Mouse (Mus musculus) liver, embryonic 12.5 days (tissue): Measurements from ENCODE around the gene G6pdx. TPM values are rescaled to one million over a fixed set of nuclear protein-coding genes. Genes with fewer than 3 reads are reported as not detected.

Source experiments
- ATAC-seq: fragments of 200-750 bp; cut with Nextera tagmentation; 2 replicates; pipeline ENCODE4 v1.8.0; 2017; ENCODE audit warnings: moderate number of reproducible peaks, mild to moderate bottlenecking, moderate library complexity
- H3K27ac ChIP-seq: fragments of 300-500 bp; sonication (generic); 2 replicates; pipeline ENCODE4 v1.5.1; 2016; ENCODE audit warnings: mild to moderate bottlenecking
- H3K27me3 ChIP-seq: fragments of 300-500 bp; sonication (generic); replicated peaks from 2 replicates; pipeline ENCODE4 v1.6.1; 2016; ENCODE audit warnings: mild to moderate bottlenecking, moderate library complexity
- H3K36me3 ChIP-seq: fragments of 300-500 bp; sonication (generic); 2 replicates; pipeline ENCODE4 v1.6.1; 2016; ENCODE audit warnings: mild to moderate bottlenecking, moderate library complexity
- H3K4me1 ChIP-seq: fragments of 300-500 bp; sonication (generic); 2 replicates; pipeline ENCODE4 v1.6.1; 2016
- H3K4me2 ChIP-seq: fragments of 300-500 bp; sonication (generic); 2 replicates; pipeline ENCODE4 v1.6.1; 2016; ENCODE audit warnings: mild to moderate bottlenecking, moderate library complexity
- H3K4me3 ChIP-seq: fragments of 300-500 bp; sonication (generic); 2 replicates; pipeline ENCODE4 v1.5.1; 2016; ENCODE audit warnings: mild to moderate bottlenecking, moderate library complexity
- H3K9ac ChIP-seq: fragments of 300-500 bp; sonication (generic); 2 replicates; pipeline ENCODE4 v1.6.1; 2016; ENCODE audit warnings: mild to moderate bottlenecking, moderate library complexity
- H3K9me3 ChIP-seq: fragments of 300-500 bp; sonication (generic); replicated peaks from 2 replicates; pipeline ENCODE4 v1.6.1; 2016; ENCODE audit warnings: mild to moderate bottlenecking, moderate library complexity
- WGBS: fragments of 180-500 bp; shearing (Covaris S2); methylation state at CpG from one replicate; pipeline ENCODE4 v1.1.7; 2016; ENCODE audit not compliant: insufficient replicate concordance; 5-methylcytosine and 5-hydroxymethylcytosine counted together
- polyA plus RNA-seq: library from polyadenylated mRNA; unstranded; fragments of >200 nt; fragmentation: Nextera tagmentation; extraction: Ambion mirVana; gene quantifications from 2 replicates; pipeline ENCODE4 v1.2.1, GENCODE M21; 2016

The G6pdx gene
- 56.5 and 60.4 TPM in 2 replicates for polyA plus RNA-seq

DNA sequence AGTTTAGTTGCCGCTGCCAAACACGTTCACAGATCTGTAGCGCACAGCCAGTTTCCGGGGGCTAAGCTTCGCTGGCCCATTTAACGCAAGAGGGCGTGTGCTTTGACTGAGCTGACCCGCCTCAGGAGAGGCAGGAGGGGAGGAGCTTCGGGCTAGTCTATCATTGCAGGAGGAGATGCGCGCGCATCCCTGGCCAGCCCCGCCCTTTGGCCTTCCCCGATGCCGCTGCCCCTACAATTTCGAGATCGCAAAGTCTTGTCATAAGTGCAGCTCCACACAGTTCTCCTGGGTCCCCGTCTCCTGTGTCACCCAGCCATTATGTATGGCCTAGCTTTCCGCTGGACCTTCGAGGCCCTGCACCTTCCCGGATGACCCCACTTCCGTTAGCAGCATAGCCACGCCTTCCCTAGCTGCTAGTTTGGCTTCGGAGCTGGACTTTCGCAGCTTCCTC lies at the start of gene G6pdx:
Gene G6pdx, minus strand, starts transcription at position 369 of the 451 bp plus-strand sequence.
- Histone ChIP-seq H3K27me3 (no peaks in the 10 kb centered on the region), H3K4me2 (peak within 1 kb of the TSS; percentile 76), H3K27ac (peak within 1 kb of the TSS; percentile 92), H3K9ac (peak within 1 kb of the TSS; percentile 77), H3K36me3 (peaks cover 14% of the 10 kb centered on the region), H3K4me3 (peak within 1 kb of the TSS; percentile 70), H3K9me3 (no peaks in the 10 kb centered on the region), H3K4me1 (peaks cover 46% of the 10 kb centered on the region)
- peak; percentile 80 for ATAC-seq
- 7% methylated on average over 25 of the region's 25 CpGs for WGBS

- ATAC-seq, result no peak
- no peaks in the 10 kb centered on the region for H3K27me3 ChIP-seq
- H3K4me2 ChIP-seq, result no peak overlapping the region
- H3K4me1 ChIP-seq, result no peaks in the 10 kb centered on the region
- H3K27ac ChIP-seq, result no peak overlapping the region
- H3K9me3 ChIP-seq, result no peaks in the 10 kb centered on the region
- no peak overlapping the region for H3K4me3 ChIP-seq
- no peak overlapping the region for H3K9ac ChIP-seq
- 8% methylated on average over 4 of the region's 4 CpGs for WGBS
- peaks cover 23% of the 10 kb centered on the region for H3K36me3 ChIP-seq
Measured at GRCm38 (mm10) chrX:74452773-74453172, 23.8 kb upstream of the G6pdx start.

GRCm38 (mm10) chrX:74451157-74451912 lies 22.3 kb upstream of the G6pdx start:
- Histone ChIP-seq H3K9me3 (no peaks in the 10 kb centered on the region), H3K4me3 (no peak overlapping the region), H3K4me2 (no peak overlapping the region), H3K9ac (no peak overlapping the region), H3K4me1 (no peaks in the 10 kb centered on the region), H3K27ac (no peak overlapping the region), H3K27me3 (no peaks in the 10 kb centered on the region), H3K36me3 (peaks cover 30% of the 10 kb centered on the region)
- 59% methylated on average over 4 of the region's 4 CpGs for WGBS
- no peak for ATAC-seq

- 9% methylated on average over 22 of the region's 22 CpGs for WGBS
- Histone ChIP-seq H3K4me2 (peak overlapping the region; percentile 76), H3K9ac (peak overlapping the region; percentile 77), H3K9me3 (no peaks in the 10 kb centered on the region), H3K4me3 (peak overlapping the region; percentile 70), H3K36me3 (peaks cover 19% of the 10 kb centered on the region), H3K4me1 (peaks cover 44% of the 10 kb centered on the region), H3K27ac (peak overlapping the region; percentile 92), H3K27me3 (no peaks in the 10 kb centered on the region)
- peak; percentile 48; the same call in 1 of the 2 replicates for ATAC-seq
Measured at GRCm38 (mm10) chrX:74429290-74429821, 362 bp upstream of the G6pdx start.

DNA sequence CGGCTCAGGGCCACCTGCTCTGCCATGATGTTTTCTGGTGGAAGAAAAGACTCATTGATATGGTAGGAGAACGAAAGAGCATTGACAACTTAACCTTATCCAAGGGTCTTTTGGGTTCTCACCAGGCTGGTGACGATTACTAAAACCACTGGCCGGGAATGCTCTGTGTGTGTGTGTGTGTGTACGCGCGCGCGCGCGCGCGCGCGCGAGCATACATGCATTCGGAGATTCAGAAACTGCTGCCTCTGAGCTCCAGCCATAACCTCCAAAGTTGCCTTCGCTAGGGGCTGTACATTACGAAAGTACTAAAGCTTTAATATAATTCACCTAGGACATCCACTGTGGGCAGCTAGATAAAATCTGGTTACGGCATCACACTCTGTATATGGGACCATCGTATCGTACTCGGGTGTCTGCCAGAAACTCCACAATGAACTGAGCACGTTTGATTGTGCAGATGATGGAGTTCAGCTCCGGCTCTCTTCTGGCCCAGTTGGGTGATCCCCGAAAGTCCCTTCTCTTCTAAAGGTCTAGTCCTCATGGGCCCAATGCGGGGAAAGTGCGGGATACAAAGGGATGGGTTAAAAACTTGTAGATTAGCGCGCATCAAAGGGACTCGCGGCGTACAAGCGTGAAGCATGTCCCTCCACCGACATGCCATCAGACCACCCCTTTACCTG lies 708 bp downstream of the G6pdx start:
- 0 out of 2 replicates have a peak, but pooled peaks have one; percentile 14 for ATAC-seq
- peak overlapping the region; percentile 92 for H3K27ac ChIP-seq

DNA sequence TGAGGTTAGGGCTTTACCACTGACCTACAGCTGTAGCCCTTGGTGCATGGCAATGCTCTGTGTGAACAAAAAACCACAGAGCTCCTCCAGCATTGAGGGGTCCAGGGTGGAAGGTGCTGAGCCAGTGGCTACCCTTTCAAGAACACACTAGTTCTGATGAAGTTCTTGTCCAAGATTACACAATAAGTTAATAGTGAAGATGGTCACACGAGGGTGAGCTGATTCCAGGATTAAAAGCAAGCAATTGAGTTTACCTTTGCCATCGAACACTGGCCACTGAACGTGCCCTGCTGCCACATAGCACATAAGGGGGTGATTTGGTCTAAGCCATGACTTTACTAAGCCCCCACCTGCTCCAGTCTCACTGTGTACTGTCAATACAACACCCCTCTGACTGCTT lies 1.9 kb downstream of the G6pdx start:
- Histone ChIP-seq H3K4me3 (peak overlapping the region; percentile 70; the same call in 1 of the 2 replicates), H3K27ac (peak overlapping the region; percentile 90), H3K27me3 (no peaks in the 10 kb centered on the region), H3K4me1 (peaks cover 49% of the 10 kb centered on the region), H3K9me3 (no peaks in the 10 kb centered on the region), H3K9ac (peak overlapping the region; percentile 48; the same call in 1 of the 2 replicates), H3K36me3 (peaks cover 3% of the 10 kb centered on the region; the same call in 1 of the 2 replicates), H3K4me2 (peak overlapping the region; percentile 76)
- ATAC-seq, result no peak
- 65% methylated on average over 3 of the region's 3 CpGs for WGBS

More for the DNA sequence above, 708 bp downstream of the G6pdx start:
- H3K4me2 ChIP-seq, result peak overlapping the region; percentile 76
- no peaks in the 10 kb centered on the region for H3K9me3 ChIP-seq
- peak overlapping the region; percentile 77 for H3K9ac ChIP-seq
- no peaks in the 10 kb centered on the region for H3K27me3 ChIP-seq
- H3K36me3 ChIP-seq, result peaks cover 12% of the 10 kb centered on the region
- 15% methylated on average over 35 of the region's 35 CpGs for WGBS
- H3K4me3 ChIP-seq, result peak overlapping the region; percentile 70
- peaks cover 49% of the 10 kb centered on the region for H3K4me1 ChIP-seq

DNA sequence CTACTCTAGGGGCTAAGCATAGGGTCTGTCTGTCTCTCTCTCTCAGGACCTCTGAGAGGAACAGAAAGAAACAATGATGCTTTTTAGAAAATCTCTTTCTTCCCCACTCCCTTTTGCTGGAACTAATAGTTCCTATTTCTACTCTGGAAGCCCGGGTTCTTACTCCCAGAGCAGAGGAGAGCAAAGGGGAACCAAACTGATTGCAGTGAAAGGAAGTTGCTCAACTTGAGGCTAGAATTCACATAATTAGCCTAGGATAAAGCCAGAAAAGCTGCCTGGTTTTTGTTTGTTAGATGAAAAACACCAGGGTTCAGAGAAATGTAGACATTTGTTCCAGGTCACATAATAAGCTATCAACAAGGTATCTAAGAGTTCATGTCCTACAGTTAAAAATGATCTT lies 2.7 kb downstream of the G6pdx start:
- WGBS, result 50% methylated on average over 1 of the region's 1 CpGs

DNA sequence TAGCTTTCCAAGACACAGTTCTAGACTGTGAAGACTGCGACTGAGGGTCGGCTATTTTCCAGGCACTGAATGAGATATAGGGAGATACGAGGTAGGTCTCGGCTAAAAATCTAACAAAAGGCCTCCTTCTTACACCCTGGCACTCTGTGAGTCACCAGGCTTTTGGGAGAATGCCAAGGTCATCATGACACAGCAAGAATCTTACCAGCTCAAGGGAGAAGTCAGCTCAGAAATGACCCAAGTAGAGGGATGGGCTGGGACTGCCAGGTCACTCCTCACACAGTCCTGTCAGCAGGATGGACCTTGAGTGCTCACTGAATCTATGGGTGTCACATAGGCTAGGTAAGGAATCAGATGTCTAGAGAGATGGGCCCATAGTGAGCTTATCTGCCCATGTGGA lies 3.8 kb downstream of the G6pdx start:
- Histone ChIP-seq H3K27me3 (no peaks in the 10 kb centered on the region), H3K4me1 (peaks cover 46% of the 10 kb centered on the region), H3K4me2 (peak overlapping the region; percentile 76), H3K9ac (peak overlapping the region; percentile 64), H3K9me3 (no peaks in the 10 kb centered on the region), H3K4me3 (peak overlapping the region; percentile 70), H3K36me3 (peaks cover 3% of the 10 kb centered on the region; the same call in 1 of the 2 replicates), H3K27ac (peak overlapping the region; percentile 90)
- 46% methylated on average over 4 of the region's 4 CpGs for WGBS
- ATAC-seq, result peak; percentile 74

More for the DNA sequence above, 2.7 kb downstream of the G6pdx start:
- Histone ChIP-seq H3K9ac (peak overlapping the region; percentile 64), H3K27ac (peak overlapping the region; percentile 90), H3K27me3 (no peaks in the 10 kb centered on the region), H3K4me1 (peaks cover 49% of the 10 kb centered on the region), H3K36me3 (peaks cover 3% of the 10 kb centered on the region; the same call in 1 of the 2 replicates), H3K4me3 (peak overlapping the region; percentile 70), H3K4me2 (peak overlapping the region; percentile 76), H3K9me3 (no peaks in the 10 kb centered on the region)
- ATAC-seq, result no peak

DNA sequence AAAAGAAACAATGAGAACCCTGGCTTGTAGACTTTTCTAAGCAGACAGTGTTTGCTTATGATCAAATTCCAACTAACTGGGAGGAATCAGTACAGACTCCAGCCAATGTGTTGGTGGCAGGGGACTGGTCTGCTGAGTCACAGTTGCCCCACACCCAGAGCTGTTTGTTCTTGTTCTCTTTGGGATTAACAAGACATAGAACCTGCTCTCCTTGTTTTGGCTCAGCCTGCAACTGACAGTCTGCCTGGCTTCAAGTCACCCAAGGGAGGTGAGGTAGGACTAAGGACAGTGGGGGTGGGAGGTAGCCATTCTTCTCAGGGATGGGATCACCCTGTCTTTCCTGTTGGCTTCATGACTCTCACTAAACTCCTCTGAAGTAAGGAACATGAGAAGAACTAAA lies 4.6 kb downstream of the G6pdx start:
- H3K9me3 ChIP-seq, result no peaks in the 10 kb centered on the region
- peaks cover 46% of the 10 kb centered on the region for H3K4me1 ChIP-seq
- H3K27me3 ChIP-seq, result no peaks in the 10 kb centered on the region
- peak; percentile 42; the same call in 1 of the 2 replicates for ATAC-seq
- peak overlapping the region; percentile 64 for H3K9ac ChIP-seq
- peak overlapping the region; percentile 90 for H3K27ac ChIP-seq
- peak overlapping the region; percentile 76 for H3K4me2 ChIP-seq
- H3K4me3 ChIP-seq, result peak overlapping the region; percentile 70
- peaks cover 3% of the 10 kb centered on the region; the same call in 1 of the 2 replicates for H3K36me3 ChIP-seq

DNA sequence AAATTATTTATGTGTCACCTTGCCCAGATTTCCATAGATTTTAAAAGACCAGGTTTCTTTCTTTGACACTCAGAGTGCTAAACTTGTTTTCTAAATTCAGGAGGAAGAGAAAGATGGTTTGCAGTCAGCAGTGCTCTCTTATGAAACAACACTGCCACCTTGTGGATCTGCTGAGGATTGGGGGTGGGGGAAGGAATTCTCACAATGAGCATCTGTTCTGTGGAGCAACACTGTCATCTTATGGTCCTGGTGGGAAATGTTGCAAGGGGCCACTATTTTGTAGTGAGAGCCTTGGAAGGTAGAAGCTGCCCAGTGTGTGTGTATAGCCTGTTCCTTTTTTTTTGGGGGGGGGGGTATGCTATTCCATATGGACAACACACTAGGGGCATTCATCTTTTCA lies 15.6 kb downstream of the G6pdx start:
- H3K27ac ChIP-seq, result no peak overlapping the region
- no peak overlapping the region for H3K4me3 ChIP-seq
- no peaks in the 10 kb centered on the region for H3K9me3 ChIP-seq
- H3K4me1 ChIP-seq, result no peaks in the 10 kb centered on the region
- no peak overlapping the region for H3K4me2 ChIP-seq
- no peaks in the 10 kb centered on the region for H3K27me3 ChIP-seq
- 0 out of 2 replicates have a peak, but pooled peaks have one; percentile 49 for ATAC-seq
- H3K36me3 ChIP-seq, result peaks cover 48% of the 10 kb centered on the region
- H3K9ac ChIP-seq, result no peak overlapping the region

GRCm38 (mm10) chrX:74408340-74408739 lies 20.7 kb downstream of the G6pdx start:
- H3K4me2 ChIP-seq, result no peak overlapping the region
- H3K36me3 ChIP-seq, result peaks cover 37% of the 10 kb centered on the region
- no peaks in the 10 kb centered on the region for H3K27me3 ChIP-seq
- ATAC-seq, result no peak
- no peak overlapping the region for H3K27ac ChIP-seq
- WGBS, result 65% methylated on average over 2 of the region's 2 CpGs
- H3K4me3 ChIP-seq, result no peak overlapping the region
- no peak overlapping the region for H3K9ac ChIP-seq
- no peaks in the 10 kb centered on the region for H3K9me3 ChIP-seq
- no peaks in the 10 kb centered on the region for H3K4me1 ChIP-seq

DNA sequence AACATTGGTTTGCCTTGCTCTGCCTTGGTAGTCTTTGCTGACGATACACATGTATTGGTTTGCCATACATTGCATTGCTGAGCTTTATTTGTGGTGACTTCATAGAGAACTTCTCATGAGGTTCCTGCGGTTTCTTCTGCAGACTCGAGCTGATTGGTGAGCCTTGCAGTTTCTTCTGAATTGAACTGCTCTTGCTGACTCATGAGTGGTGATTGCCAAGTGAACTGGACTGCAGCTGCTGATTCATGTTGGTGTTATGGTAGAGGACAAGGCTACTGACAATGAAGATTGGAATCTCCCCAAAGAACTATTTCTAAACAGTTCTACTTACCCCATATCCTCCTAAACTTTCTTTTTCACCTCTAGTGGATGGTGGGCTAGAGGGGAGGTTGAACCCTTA lies 28.9 kb downstream of the G6pdx start:
- H3K27me3 ChIP-seq, result no peaks in the 10 kb centered on the region
- H3K4me1 ChIP-seq, result no peaks in the 10 kb centered on the region
- H3K4me2 ChIP-seq, result no peak overlapping the region
- no peaks in the 10 kb centered on the region for H3K36me3 ChIP-seq
- H3K9ac ChIP-seq, result no peak overlapping the region
- H3K27ac ChIP-seq, result no peak overlapping the region
- no peak overlapping the region for H3K4me3 ChIP-seq
- no peaks in the 10 kb centered on the region for H3K9me3 ChIP-seq
- no peak for ATAC-seq
- 67% methylated on average over 3 of the region's 3 CpGs for WGBS
